Mouse (Mus musculus): ENCODE data around the gene Cntn2. TPM values are rescaled to one million over a fixed set of nuclear protein-coding genes. Genes with fewer than 3 reads are reported as not detected.

The Cntn2 gene
- polyA plus RNA-seq, 1 experiment from 2014 or later: 30.9 TPM

DNA sequence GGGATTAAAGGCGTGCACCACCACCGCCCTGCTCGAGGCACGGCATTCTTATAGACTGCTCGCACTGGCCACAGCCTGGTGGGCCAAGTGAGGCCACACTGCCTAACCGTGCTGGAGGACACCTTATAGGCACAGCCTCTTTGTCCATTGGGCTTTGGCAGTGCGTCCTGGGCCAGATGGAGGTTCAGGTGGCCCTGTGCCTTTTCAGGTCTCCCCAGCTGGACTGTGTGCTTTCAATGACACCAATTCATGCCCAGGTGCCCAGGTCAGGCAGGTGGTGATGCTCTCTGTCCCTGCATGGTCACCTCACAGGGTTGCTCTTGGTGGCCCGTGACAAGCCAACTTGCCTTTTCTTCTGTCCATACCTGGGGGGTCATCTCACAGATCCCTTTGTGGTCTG lies 33.8 kb upstream of the Cntn2 start:
- no peak for DNase-seq (ENCODE audit: low spot score, missing footprints)
- H3K27ac ChIP-seq (ENCODE audit: low read depth, low read length): no peak overlapping the region
- no peaks in the 10 kb centered on the region for H3K36me3 ChIP-seq (ENCODE audit: control insufficient read depth, insufficient read depth, low read length)
- no peaks in the 10 kb centered on the region for H3K9me3 ChIP-seq (ENCODE audit: control insufficient read depth, low read length)
- 97% methylated on average over 8 of the region's 8 CpGs for whole genome bisulfite sequencing
- no peaks in the 10 kb centered on the region for H3K27me3 ChIP-seq (ENCODE audit: control insufficient read depth, insufficient read depth, low read length)
- peaks cover 13% of the 10 kb centered on the region for H3K4me1 ChIP-seq (ENCODE audit: control insufficient read depth, insufficient read depth, low read length)
- H3K4me2 ChIP-seq: no peak overlapping the region
- H3K9ac ChIP-seq (ENCODE audit: low read length): no peak overlapping the region
- no peak overlapping the region for H3K4me3 ChIP-seq (ENCODE audit: low read depth, low read length)
- no peak for ATAC-seq (ENCODE audit: low FRiP score)

DNA sequence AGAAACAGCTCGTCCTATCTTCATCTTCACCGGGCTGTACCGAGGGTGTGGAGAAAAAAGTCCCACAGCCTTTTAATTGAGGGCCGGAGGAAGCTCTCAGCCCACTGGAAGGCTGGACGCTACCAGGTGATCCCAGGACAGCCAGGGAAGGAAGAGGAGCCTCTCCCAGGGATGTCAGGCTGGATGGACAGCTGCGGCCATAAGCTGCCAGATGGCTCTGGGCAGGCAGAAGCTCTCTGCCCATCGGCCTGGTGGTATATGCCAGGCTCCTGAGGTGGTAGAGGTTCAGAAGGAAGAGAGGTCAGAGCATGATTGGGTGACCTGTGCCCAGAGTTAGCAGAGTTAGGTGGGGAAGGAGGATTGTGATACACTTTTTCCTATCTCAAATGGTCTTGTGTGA lies 29.8 kb upstream of the Cntn2 start:
- no peaks in the 10 kb centered on the region for H3K27me3 ChIP-seq (ENCODE audit: control insufficient read depth, insufficient read depth, low read length)
- H3K4me1 ChIP-seq (ENCODE audit: control insufficient read depth, insufficient read depth, low read length): peaks cover 2% of the 10 kb centered on the region; the same call in 1 of the 2 replicates
- no peaks in the 10 kb centered on the region for H3K9me3 ChIP-seq (ENCODE audit: control insufficient read depth, low read length)
- H3K4me2 ChIP-seq: no peak overlapping the region
- H3K27ac ChIP-seq (ENCODE audit: low read depth, low read length): no peak overlapping the region
- no peak for DNase-seq (ENCODE audit: low spot score, missing footprints)
- H3K36me3 ChIP-seq (ENCODE audit: control insufficient read depth, insufficient read depth, low read length): no peaks in the 10 kb centered on the region
- no peak for ATAC-seq (ENCODE audit: low FRiP score)
- 96% methylated on average over 7 of the region's 7 CpGs for WGBS
- H3K4me3 ChIP-seq (ENCODE audit: low read depth, low read length): no peak overlapping the region
- H3K9ac ChIP-seq (ENCODE audit: low read length): no peak overlapping the region

DNA sequence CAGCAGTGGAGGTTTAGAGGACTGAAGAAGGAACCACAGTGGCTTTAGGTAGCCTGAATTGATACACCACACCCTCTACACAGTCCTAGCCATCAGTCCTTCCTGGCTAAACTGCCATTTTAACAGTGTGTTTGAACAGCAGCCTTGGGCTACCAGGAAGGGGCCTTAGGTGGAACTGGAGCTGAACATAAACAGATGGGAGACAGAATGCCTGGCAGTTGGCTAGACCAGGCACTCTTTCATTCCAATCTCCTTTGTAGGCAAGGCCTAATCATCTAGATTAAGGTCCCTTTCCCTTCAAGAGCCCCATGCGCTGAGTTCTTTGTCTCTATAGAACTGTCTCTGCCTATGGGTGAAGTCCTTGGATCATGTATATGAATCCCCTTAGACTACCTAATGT lies 28.6 kb upstream of the Cntn2 start:
- no peak for ATAC-seq (ENCODE audit: low FRiP score)
- H3K9ac ChIP-seq (ENCODE audit: low read length): no peak overlapping the region
- H3K36me3 ChIP-seq (ENCODE audit: control insufficient read depth, insufficient read depth, low read length): no peaks in the 10 kb centered on the region
- no peak overlapping the region for H3K4me2 ChIP-seq
- H3K27me3 ChIP-seq (ENCODE audit: control insufficient read depth, insufficient read depth, low read length): no peaks in the 10 kb centered on the region
- no peak for DNase-seq (ENCODE audit: low spot score, missing footprints)
- H3K9me3 ChIP-seq (ENCODE audit: control insufficient read depth, low read length): no peaks in the 10 kb centered on the region
- 90% methylated on average over 1 of the region's 1 CpGs for WGBS
- H3K4me3 ChIP-seq (ENCODE audit: low read depth, low read length): no peak overlapping the region
- H3K27ac ChIP-seq (ENCODE audit: low read depth, low read length): no peak overlapping the region
- peaks cover 2% of the 10 kb centered on the region; the same call in 1 of the 2 replicates for H3K4me1 ChIP-seq (ENCODE audit: control insufficient read depth, insufficient read depth, low read length)

DNA sequence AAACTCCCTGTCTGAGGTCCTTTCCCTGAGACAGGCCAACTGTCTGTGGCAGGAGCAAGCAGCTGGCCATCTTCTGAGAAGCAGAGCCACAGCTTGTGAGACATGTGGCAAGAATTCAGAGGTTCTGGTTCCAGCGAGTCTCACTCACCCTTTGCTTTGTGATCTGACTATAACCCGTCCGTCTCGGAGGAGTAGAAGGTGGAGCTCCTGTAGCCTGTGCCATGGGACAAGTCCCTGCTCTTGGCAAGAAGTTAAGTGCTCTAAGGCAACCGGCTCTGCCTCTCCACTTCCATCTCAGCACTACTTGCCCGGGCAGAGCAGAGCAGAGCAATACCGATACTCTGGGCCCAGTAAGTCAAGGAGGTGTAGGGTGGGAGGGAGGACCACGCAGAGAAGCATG lies 27.9 kb upstream of the Cntn2 start:
- WGBS: 93% methylated on average over 8 of the region's 8 CpGs
- H3K4me3 ChIP-seq (ENCODE audit: low read depth, low read length): no peak overlapping the region
- H3K4me2 ChIP-seq: no peak overlapping the region
- no peak overlapping the region for H3K27ac ChIP-seq (ENCODE audit: low read depth, low read length)
- H3K9me3 ChIP-seq (ENCODE audit: control insufficient read depth, low read length): no peaks in the 10 kb centered on the region
- H3K9ac ChIP-seq (ENCODE audit: low read length): no peak overlapping the region
- H3K4me1 ChIP-seq (ENCODE audit: control insufficient read depth, insufficient read depth, low read length): peaks cover 4% of the 10 kb centered on the region
- ATAC-seq (ENCODE audit: low FRiP score) (no peak), DNase-seq (ENCODE audit: low spot score, missing footprints) (no peak)
- H3K36me3 ChIP-seq (ENCODE audit: control insufficient read depth, insufficient read depth, low read length): no peaks in the 10 kb centered on the region
- no peaks in the 10 kb centered on the region for H3K27me3 ChIP-seq (ENCODE audit: control insufficient read depth, insufficient read depth, low read length)

DNA sequence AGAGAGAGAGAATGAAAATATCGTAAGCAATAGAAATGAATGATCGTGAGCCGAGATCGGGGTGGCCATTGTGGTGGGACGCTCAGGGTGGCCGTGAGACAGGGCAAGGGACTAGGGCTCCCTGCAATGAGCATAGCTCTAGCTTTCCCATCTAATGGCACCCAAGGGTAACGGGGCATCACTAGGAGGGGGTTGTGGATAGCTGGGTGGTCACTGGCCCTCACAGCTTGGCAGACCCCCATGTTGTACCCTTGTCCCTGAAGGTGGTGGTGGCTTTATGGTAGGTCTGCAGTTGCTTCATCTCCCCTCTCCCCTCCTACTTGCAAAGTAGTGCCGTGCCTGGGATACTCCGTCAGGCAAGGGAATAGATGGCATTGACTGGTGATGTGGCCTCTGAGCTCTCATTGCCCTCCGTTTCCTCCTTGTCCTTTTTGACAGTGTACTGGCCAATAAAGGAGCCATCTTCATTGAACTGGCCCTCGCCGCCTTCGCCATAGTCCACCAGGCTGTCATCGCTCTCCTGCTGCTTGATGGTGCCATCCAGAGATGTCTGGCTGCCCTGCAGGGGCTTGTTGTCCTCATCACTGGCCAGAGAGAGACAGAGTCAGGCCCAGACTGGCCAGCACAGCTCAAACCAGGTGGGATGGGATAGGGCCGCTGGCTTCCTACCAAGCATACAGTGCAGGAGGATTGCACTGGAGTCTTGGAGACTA lies 27.2 kb upstream of the Cntn2 start:
- Histone ChIP-seq H3K4me3 (ENCODE audit: low read depth, low read length) (no peak overlapping the region), H3K9ac (ENCODE audit: low read length) (no peak overlapping the region), H3K4me2 (no peak overlapping the region), H3K4me1 (ENCODE audit: control insufficient read depth, insufficient read depth, low read length) (peaks cover 5% of the 10 kb centered on the region), H3K9me3 (ENCODE audit: control insufficient read depth, low read length) (no peaks in the 10 kb centered on the region), H3K36me3 (ENCODE audit: control insufficient read depth, insufficient read depth, low read length) (no peaks in the 10 kb centered on the region), H3K27ac (ENCODE audit: low read depth, low read length) (no peak overlapping the region; the same call in 1 of the 2 replicates), H3K27me3 (ENCODE audit: control insufficient read depth, insufficient read depth, low read length) (no peaks in the 10 kb centered on the region)
- no peak for ATAC-seq (ENCODE audit: low FRiP score)
- no peak for DNase-seq (ENCODE audit: low spot score, missing footprints)
- 88% methylated on average over 15 of the region's 15 CpGs for WGBS

DNA sequence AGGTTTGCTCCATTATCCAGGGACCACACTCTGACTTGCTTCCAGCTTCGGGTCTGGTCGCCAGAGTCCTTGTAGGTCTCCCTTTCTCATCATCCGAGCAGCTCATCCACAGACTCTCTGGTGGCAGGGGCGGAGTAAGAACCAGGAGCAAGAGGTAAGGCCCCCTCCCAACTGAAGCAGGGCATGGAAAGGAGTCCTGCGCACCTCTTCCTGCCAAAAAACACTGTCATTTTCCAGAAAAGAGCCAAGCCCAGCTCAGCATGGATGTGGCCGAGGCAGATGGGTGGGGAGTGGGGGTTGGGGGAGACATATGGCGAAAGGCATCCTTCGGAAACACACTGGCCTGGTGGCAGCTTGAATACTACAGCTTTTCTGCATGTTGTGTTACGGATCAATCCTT lies 26.5 kb upstream of the Cntn2 start:
- Histone ChIP-seq H3K36me3 (ENCODE audit: control insufficient read depth, insufficient read depth, low read length) (no peaks in the 10 kb centered on the region), H3K27me3 (ENCODE audit: control insufficient read depth, insufficient read depth, low read length) (no peaks in the 10 kb centered on the region), H3K4me3 (ENCODE audit: low read depth, low read length) (no peak overlapping the region), H3K4me1 (ENCODE audit: control insufficient read depth, insufficient read depth, low read length) (peaks cover 5% of the 10 kb centered on the region), H3K9ac (ENCODE audit: low read length) (no peak overlapping the region), H3K4me2 (no peak overlapping the region), H3K27ac (ENCODE audit: low read depth, low read length) (no peak overlapping the region), H3K9me3 (ENCODE audit: control insufficient read depth, low read length) (no peaks in the 10 kb centered on the region)
- ATAC-seq (ENCODE audit: low FRiP score) (no peak), DNase-seq (ENCODE audit: low spot score, missing footprints) (no peak)
- 82% methylated on average over 9 of the region's 9 CpGs for WGBS

DNA sequence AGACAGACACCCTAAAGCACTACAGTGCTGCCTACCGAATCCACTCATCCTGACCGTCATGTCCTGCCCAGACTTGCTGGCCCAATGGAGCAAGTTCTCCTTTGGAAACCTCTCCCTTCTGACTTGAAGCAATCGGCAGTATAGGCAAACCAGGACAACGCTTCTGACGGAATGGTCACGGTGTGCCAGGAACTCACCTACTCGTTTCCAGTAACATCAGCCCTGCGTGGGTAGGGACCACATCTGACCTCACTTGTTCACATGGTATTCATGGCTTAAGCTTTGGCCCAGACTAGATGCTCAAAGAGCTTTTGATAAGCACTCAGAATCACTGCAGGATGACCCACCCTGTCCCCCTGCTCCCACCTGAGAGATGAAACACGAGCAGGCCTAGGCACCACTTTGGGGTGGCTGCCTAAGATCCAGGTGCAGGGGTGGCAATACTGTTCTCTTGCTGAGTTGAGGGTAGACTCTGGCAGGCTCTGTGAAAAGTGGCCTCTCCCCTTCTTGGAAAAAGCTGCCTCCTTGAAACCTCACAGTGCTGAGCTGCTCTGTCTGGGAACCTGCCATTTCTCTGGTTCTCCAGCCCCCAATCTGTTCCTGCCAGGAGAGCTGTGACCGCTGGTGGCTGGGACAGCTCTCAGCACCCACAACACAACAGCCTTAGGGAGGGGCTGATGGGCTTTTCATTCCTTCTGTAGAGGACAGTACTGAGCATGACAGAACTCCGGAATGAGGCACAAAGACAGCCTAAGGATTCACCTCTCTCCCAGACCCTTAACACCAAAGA lies 24.5 kb upstream of the Cntn2 start:
- no peak for DNase-seq (ENCODE audit: low spot score, missing footprints)
- no peak overlapping the region for H3K4me3 ChIP-seq (ENCODE audit: low read depth, low read length)
- H3K4me2 ChIP-seq: no peak overlapping the region
- H3K36me3 ChIP-seq (ENCODE audit: control insufficient read depth, insufficient read depth, low read length): no peaks in the 10 kb centered on the region
- 88% methylated on average over 11 of the region's 11 CpGs for WGBS
- no peaks in the 10 kb centered on the region for H3K27me3 ChIP-seq (ENCODE audit: control insufficient read depth, insufficient read depth, low read length)
- H3K9me3 ChIP-seq (ENCODE audit: control insufficient read depth, low read length): no peaks in the 10 kb centered on the region
- H3K4me1 ChIP-seq (ENCODE audit: control insufficient read depth, insufficient read depth, low read length): peaks cover 9% of the 10 kb centered on the region
- H3K27ac ChIP-seq (ENCODE audit: low read depth, low read length): no peak overlapping the region
- ATAC-seq (ENCODE audit: low FRiP score): no peak
- no peak overlapping the region for H3K9ac ChIP-seq (ENCODE audit: low read length)

DNA sequence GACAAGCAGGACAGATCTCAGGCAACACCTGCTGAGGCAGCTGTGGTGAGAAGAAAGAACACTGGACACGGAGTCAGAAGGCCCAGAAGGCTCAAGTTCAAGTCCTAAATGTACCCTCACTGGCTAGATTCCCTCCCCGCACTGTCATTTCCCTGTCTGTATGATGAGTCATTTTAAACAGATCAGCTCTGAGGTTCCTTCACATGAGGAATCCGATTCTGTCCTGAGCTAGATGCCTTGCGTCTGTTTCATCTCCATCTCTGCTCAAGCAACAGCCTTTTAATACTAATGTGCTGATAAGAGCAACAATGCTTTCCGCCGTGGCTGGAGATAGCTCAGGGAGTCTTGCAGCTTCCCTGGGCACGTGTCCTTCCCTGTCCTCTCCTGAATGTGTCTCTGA lies 22.7 kb upstream of the Cntn2 start:
- DNase-seq (ENCODE audit: low spot score, missing footprints) (no peak), ATAC-seq (ENCODE audit: low FRiP score) (no peak)
- 82% methylated on average over 7 of the region's 7 CpGs for WGBS
- no peak overlapping the region for H3K9ac ChIP-seq (ENCODE audit: low read length)
- H3K4me2 ChIP-seq: no peak overlapping the region
- no peak overlapping the region for H3K4me3 ChIP-seq (ENCODE audit: low read depth, low read length)
- peaks cover 19% of the 10 kb centered on the region for H3K4me1 ChIP-seq (ENCODE audit: control insufficient read depth, insufficient read depth, low read length)
- H3K27me3 ChIP-seq (ENCODE audit: control insufficient read depth, insufficient read depth, low read length): no peaks in the 10 kb centered on the region
- H3K27ac ChIP-seq (ENCODE audit: low read depth, low read length): no peak overlapping the region
- no peaks in the 10 kb centered on the region for H3K36me3 ChIP-seq (ENCODE audit: control insufficient read depth, insufficient read depth, low read length)
- no peaks in the 10 kb centered on the region for H3K9me3 ChIP-seq (ENCODE audit: control insufficient read depth, low read length)

DNA sequence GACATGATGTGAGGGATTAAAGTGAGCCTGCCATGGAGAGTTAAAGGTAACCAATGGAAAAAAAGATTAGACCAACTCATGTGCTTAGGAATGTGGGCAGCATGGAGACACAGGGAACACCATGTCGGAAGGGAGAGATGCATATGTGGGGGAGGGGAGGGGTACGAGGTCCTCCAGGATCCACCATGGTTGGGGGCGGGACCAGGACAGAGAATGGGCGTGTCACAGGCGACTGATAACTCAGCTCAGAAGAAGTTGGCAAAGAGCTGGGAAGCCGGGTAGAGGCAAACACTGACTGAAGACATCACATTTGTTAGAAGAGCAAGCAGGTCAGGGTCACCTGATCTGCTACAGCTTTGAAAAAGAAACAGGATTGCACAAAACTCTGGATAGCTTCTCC lies 21.9 kb upstream of the Cntn2 start:
- whole genome bisulfite sequencing: 36% methylated on average over 6 of the region's 6 CpGs
- no peaks in the 10 kb centered on the region for H3K9me3 ChIP-seq (ENCODE audit: control insufficient read depth, low read length)
- no peak overlapping the region for H3K4me3 ChIP-seq (ENCODE audit: low read depth, low read length)
- peaks cover 19% of the 10 kb centered on the region for H3K4me1 ChIP-seq (ENCODE audit: control insufficient read depth, insufficient read depth, low read length)
- no peak for DNase-seq (ENCODE audit: low spot score, missing footprints)
- H3K36me3 ChIP-seq (ENCODE audit: control insufficient read depth, insufficient read depth, low read length): no peaks in the 10 kb centered on the region
- H3K9ac ChIP-seq (ENCODE audit: low read length): no peak overlapping the region
- H3K4me2 ChIP-seq: no peak overlapping the region
- no peaks in the 10 kb centered on the region for H3K27me3 ChIP-seq (ENCODE audit: control insufficient read depth, insufficient read depth, low read length)
- ATAC-seq (ENCODE audit: low FRiP score): no peak
- H3K27ac ChIP-seq (ENCODE audit: low read depth, low read length): no peak overlapping the region
